Mouse (Mus musculus) embryonic fibroblast, embryonic 13.5 days (primary cell): ENCODE measurements around the gene Ccdc117. TPM values are rescaled to one million over a fixed set of nuclear protein-coding genes. Genes with fewer than 3 reads are reported as not detected.

Source experiments
- H3K27ac ChIP-seq: 2 replicates; pipeline ENCODE4 v1.5.1; 2012; ENCODE audit warnings: low read length, control low read depth, inconsistent platforms; ENCODE audit not compliant: insufficient read depth
- H3K4me1 ChIP-seq: 2 replicates; pipeline ENCODE4 v1.6.1; 2011; ENCODE audit warnings: low read length; ENCODE audit not compliant: control insufficient read depth, insufficient read depth
- H3K4me3 ChIP-seq: 2 replicates; pipeline ENCODE4 v1.5.1; 2011; ENCODE audit warnings: mild to moderate bottlenecking, control low read depth, low read length; ENCODE audit not compliant: insufficient read depth
- CTCF ChIP-seq: IDR thresholded peaks from 2 replicates; pipeline ENCODE4 v1.5.1; 2011; ENCODE audit warnings: mild to moderate bottlenecking, control low read depth, low read length, moderate library complexity, borderline replicate concordance; ENCODE audit not compliant: insufficient read depth
- POLR2A ChIP-seq: IDR thresholded peaks from 2 replicates; pipeline ENCODE4 v1.6.1; 2011; ENCODE audit warnings: low read depth, mild to moderate bottlenecking, control low read depth, low read length, moderate library complexity
- polyA plus RNA-seq: library from polyadenylated mRNA; stranded (reverse); fragments of >200 nt; gene quantifications from 2 replicates; pipeline ENCODE4 v1.2.4, GENCODE M21; 2011; ENCODE audit warnings: low read depth; ENCODE audit not compliant: missing spikeins, insufficient read length

Gene Ccdc117
- polyA plus RNA-seq, 1 experiment = 10.4 TPM

- H3K4me1 ChIP-seq = no peaks in the 10 kb centered on the region
- no peak overlapping the region for H3K4me3 ChIP-seq
- H3K27ac ChIP-seq = no peak overlapping the region
- TF ChIP-seq CTCF = no peak
- no peak for TF ChIP-seq POLR2A
Measured at GRCm38 (mm10) chr11:5482581-5482980, 59.4 kb downstream of the Ccdc117 start.

Other genes with a start within 250 kb of the Ccdc117 start
- gene Znrf3, start 97.3 kb downstream of the Ccdc117 start, polyA plus RNA-seq = 6.3 and 6.7 TPM in 2 replicates
- 108 and 121 TPM in 2 replicates for gene Xbp1, start 21.5 kb downstream of the Ccdc117 start, polyA plus RNA-seq
- not detected in 2 replicates for gene Ankrd36, start 27.5 kb upstream of the Ccdc117 start, polyA plus RNA-seq
- gene Mrps24, start 173.5 kb upstream of the Ccdc117 start, polyA plus RNA-seq = 40.2 and 41.9 TPM in 2 replicates
- 18.5 and 19.7 TPM in 2 replicates for gene Urgcp, start 220.2 kb upstream of the Ccdc117 start, polyA plus RNA-seq
- gene Dbnl, start 246.3 kb upstream of the Ccdc117 start, polyA plus RNA-seq = 46.0 and 48.4 TPM in 2 replicates